8 mouse cellular contexts compared by ENCODE assay signal in the genomic region with DNA sequence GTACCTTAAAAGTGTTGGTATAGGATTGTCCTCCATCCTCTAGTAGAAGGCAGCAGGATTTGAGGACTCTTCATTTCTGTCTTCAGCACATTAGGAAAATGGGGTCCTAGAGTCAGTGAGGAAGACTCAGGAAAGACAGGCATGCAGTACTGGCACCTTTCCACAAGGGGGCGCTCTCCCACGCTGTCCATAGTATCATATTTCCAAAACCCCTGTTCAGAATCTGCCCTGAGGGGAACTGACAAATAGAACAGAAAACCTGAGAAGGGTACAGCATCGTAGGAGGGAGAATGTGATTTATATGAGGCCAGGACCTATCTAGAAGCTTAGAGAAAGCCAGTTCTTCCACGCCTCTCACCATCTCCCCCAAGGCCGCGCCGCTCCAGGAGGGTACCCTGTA. TPM values are rescaled to one million over a fixed set of nuclear protein-coding genes. Genes with fewer than 3 reads are reported as not detected.
A peak's percentile ranks its signal among the peaks of the same experiment; 100 is the strongest.
DNase-seq lines count a peak whose midpoint lies in the region; ATAC-seq lines count a peak whose summit lies in the region.

No protein-coding gene starts in this region.

- H3K36me3 ChIP-seq in heart, embryonic 12.5 days = no peaks in the 10 kb centered on the region

- no peak overlapping the region for H3K4me2 ChIP-seq in heart, embryonic 12.5 days

- DNase-seq in gastrocnemius, postnatal 10 days = peak; percentile 33
- no peak for DNase-seq in gastrocnemius, postnatal 36 days
- DNase-seq in spleen, postnatal 10 days (ENCODE audit: low spot score in 2 of 2) = peak; percentile 34 to 55
- DNase-seq in spleen, postnatal 14 days (ENCODE audit: low spot score in 2 of 2) = no peak
- DNase-seq in induced T-regulatory cell, adult 2 months (ENCODE audit: low read depth) = peak; percentile 63
- DNase-seq in urinary bladder, postnatal 10 days (ENCODE audit: low spot score) = no peak
- DNase-seq in cerebellum, postnatal 4 days (ENCODE audit: low spot score in 2 of 2) = no peak

- H3K27ac ChIP-seq in heart, embryonic 12.5 days (ENCODE audit: poor library complexity, severe bottlenecking) = no peak overlapping the region

- H3K4me1 ChIP-seq in heart, embryonic 12.5 days (replicated peaks) = peaks cover 4% of the 10 kb centered on the region

- whole genome bisulfite sequencing in heart, embryonic 12.5 days = 60% methylated on average over 7 of the region's 7 CpGs

- no peak overlapping the region for H3K9ac ChIP-seq in heart, embryonic 12.5 days

- 0 out of 2 replicates have a peak, but pooled peaks cover 7% of the 10 kb centered on the region for H3K9me3 ChIP-seq in heart, embryonic 12.5 days (replicated peaks)

- intact Hi-C loops in gastrocnemius, postnatal 36 days (cut with DNase I) = loop anchor here (5.0 kb wide), 1 partner anchor 372 kb away; no protein-coding TSS in a partner anchor

- no peak overlapping the region for H3K4me3 ChIP-seq in heart, embryonic 12.5 days

- no peak for ATAC-seq in heart, embryonic 12.5 days (ENCODE audit: insufficient number of reproducible peaks, low FRiP score)

- peaks cover 26% of the 10 kb centered on the region for H3K27me3 ChIP-seq in heart, embryonic 12.5 days (replicated peaks)

RNA-seq across cellular contexts. Expression of gene Tlx1, which starts 24.3 kb away (rescaled TPM):
- total RNA-seq in gastrocnemius, postnatal 10 days (2021) = under 1 TPM in 1 of 2 experiments, not detected in 1; 0.18 TPM
- total RNA-seq in gastrocnemius, postnatal 36 days (2021) = not detected
- 0.40 and 0.50 TPM in 2 replicates for polyA plus RNA-seq in heart, embryonic 12.5 days (2016; fragmentation: Nextera tagmentation; extraction: Ambion mirVana)

Comparison
In these comparisons a context has a peak if more than half of its experiments do, and no peak if none do; other contexts are left out.
1. DNase-seq: peak in gastrocnemius, postnatal 10 days (single experiment), spleen, postnatal 10 days (2 of 2) and induced T-regulatory cell, adult 2 months (single experiment); none in gastrocnemius, postnatal 36 days (0 of 2), spleen, postnatal 14 days (0 of 2), urinary bladder, postnatal 10 days (single experiment) and cerebellum, postnatal 4 days (0 of 2).